Mouse (Mus musculus) MEL (cell line): Measurements from ENCODE around the gene Hsd17b14. TPM values are rescaled to one million over a fixed set of nuclear protein-coding genes. Genes with fewer than 3 reads are reported as not detected.
A peak's percentile ranks its signal among the peaks of the same experiment; 100 is the strongest.

Source experiments
- DNase-seq: peaks from one replicate; pipeline ENCODE4 v3.0.0; 2011; ENCODE audit warnings: low read depth, low spot score
- H3K27ac ChIP-seq: 2 replicates; pipeline ENCODE4 v1.5.1; 2012; ENCODE audit warnings: low read depth, mild to moderate bottlenecking, control low read depth, low read length, moderate library complexity; ENCODE audit not compliant: control insufficient read depth
- H3K27me3 ChIP-seq, 2 experiments: fragments of 150-350 bp in 1 of 2; sonication (generic) in 1 of 2; 2 replicates each; pipeline ENCODE4 v1.6.1; 2012; ENCODE audit warnings: low read length in 2 of 2, mild to moderate bottlenecking in 2 of 2, improper control_type of control experiment in 1 of 2, moderate library complexity in 1 of 2; ENCODE audit not compliant: insufficient read depth in 2 of 2, control insufficient read depth in 1 of 2
- H3K36me3 ChIP-seq, 2 experiments: 2 replicates each; pipeline ENCODE4 v1.6.1; 2012 to 2014; ENCODE audit warnings: low read length in 2 of 2, improper control_type of control experiment in 1 of 2, inconsistent platforms in 1 of 2, mild to moderate bottlenecking in 1 of 2; ENCODE audit not compliant: insufficient read depth in 2 of 2, control insufficient read depth in 1 of 2
- H3K4me1 ChIP-seq, 2 experiments: fragments of 150-350 bp in 1 of 2; sonication (generic) in 1 of 2; 2 replicates each; pipeline ENCODE4 v1.6.1; 2012; ENCODE audit warnings: low read length in 2 of 2, improper control_type of control experiment in 1 of 2, mild to moderate bottlenecking in 1 of 2; ENCODE audit not compliant: insufficient read depth in 2 of 2, control insufficient read depth in 1 of 2
- H3K4me3 ChIP-seq, 2 experiments: fragments of 150-350 bp in 1 of 2; sonication (generic) in 1 of 2; 2 replicates each; pipeline ENCODE4 v1.5.1; 2012; ENCODE audit warnings: low read depth in 2 of 2, low read length in 2 of 2, mild to moderate bottlenecking in 2 of 2, moderate library complexity in 2 of 2, control low read depth in 1 of 2, improper control_type of control experiment in 1 of 2; ENCODE audit not compliant: control insufficient read depth in 1 of 2, insufficient read depth in 1 of 2
- H3K79me2 ChIP-seq: 2 replicates; pipeline ENCODE4 v1.6.1; 2012; ENCODE audit warnings: mild to moderate bottlenecking, low read length, moderate library complexity; ENCODE audit not compliant: control insufficient read depth, poor library complexity, insufficient read depth
- H3K9ac ChIP-seq: 2 replicates; pipeline ENCODE4 v1.6.1; 2012; ENCODE audit warnings: low read depth, mild to moderate bottlenecking, control low read depth, low read length, moderate library complexity; ENCODE audit not compliant: control insufficient read depth, poor library complexity, severe bottlenecking
- H3K9me3 ChIP-seq: fragments of 150-350 bp; sonication (generic); replicated peaks from 2 replicates; pipeline ENCODE4 v1.6.1; 2012; ENCODE audit warnings: mild to moderate bottlenecking, low read length, improper control_type of control experiment, moderate library complexity; ENCODE audit not compliant: insufficient read depth
- BHLHE40 ChIP-seq: IDR thresholded peaks from 2 replicates; pipeline ENCODE4 v1.6.1; 2012; ENCODE audit warnings: low read depth, mild to moderate bottlenecking, inconsistent platforms, low read length, improper control_type of control experiment, borderline replicate concordance
- CHD1 ChIP-seq: IDR thresholded peaks from 2 replicates; pipeline ENCODE4 v1.6.1; 2012; ENCODE audit warnings: low read depth, mild to moderate bottlenecking, inconsistent platforms, low read length, improper control_type of control experiment
- CHD2 ChIP-seq: IDR thresholded peaks from 2 replicates; pipeline ENCODE4 v1.6.1; 2011; ENCODE audit warnings: low read length, improper control_type of control experiment
- CTCF ChIP-seq, 3 experiments: IDR thresholded peaks in 2 of 3; conservative IDR thresholded peaks in 1 of 3; 2 replicates each; pipeline ENCODE4 v1.5.1; 2011 to 2012; ENCODE audit warnings: low read length in 3 of 3, low read depth in 2 of 3, mild to moderate bottlenecking in 2 of 3, improper control_type of control experiment in 1 of 3, inconsistent platforms in 1 of 3, mixed read lengths in 1 of 3, moderate library complexity in 1 of 3; ENCODE audit not compliant: control insufficient read depth in 1 of 3, insufficient read depth in 1 of 3, poor library complexity in 1 of 3, severe bottlenecking in 1 of 3
- E2F4 ChIP-seq: IDR thresholded peaks from 2 replicates; pipeline ENCODE4 v1.6.1; 2011; ENCODE audit warnings: low read depth, low read length, improper control_type of control experiment, borderline replicate concordance
- ELF1 ChIP-seq: IDR thresholded peaks from 2 replicates; pipeline ENCODE4 v1.6.1; 2014; ENCODE audit warnings: low read depth, mild to moderate bottlenecking, inconsistent platforms, low read length, improper control_type of control experiment, moderate library complexity
- EP300 ChIP-seq, 2 experiments: IDR thresholded peaks; 2 replicates each; pipeline ENCODE4 v1.6.1; 2011; ENCODE audit warnings: improper control_type of control experiment in 2 of 2, low read length in 2 of 2, low read depth in 1 of 2, mild to moderate bottlenecking in 1 of 2
- ETS1 ChIP-seq: IDR thresholded peaks from 2 replicates; pipeline ENCODE4 v1.6.1; 2012; ENCODE audit warnings: low read depth, mild to moderate bottlenecking, inconsistent platforms, low read length, improper control_type of control experiment, moderate library complexity
- HCFC1 ChIP-seq: IDR thresholded peaks from 2 replicates; pipeline ENCODE4 v1.6.1; 2012; ENCODE audit warnings: low read depth, mild to moderate bottlenecking, inconsistent platforms, low read length, improper control_type of control experiment, moderate library complexity
- KAT2A ChIP-seq: conservative IDR thresholded peaks from 2 replicates; pipeline ENCODE4 v1.6.1; 2012; ENCODE audit warnings: low read depth, low read length, improper control_type of control experiment, inconsistent platforms
- MAFK ChIP-seq: IDR thresholded peaks from 2 replicates; pipeline ENCODE4 v1.6.1; 2011; ENCODE audit warnings: low read depth, mild to moderate bottlenecking, low read length, improper control_type of control experiment, borderline replicate concordance
- MAX ChIP-seq: IDR thresholded peaks from 2 replicates; pipeline ENCODE4 v1.6.1; 2011; ENCODE audit warnings: low read length, improper control_type of control experiment
- MAZ ChIP-seq: IDR thresholded peaks from 2 replicates; pipeline ENCODE4 v1.6.1; 2012; ENCODE audit warnings: low read depth, mild to moderate bottlenecking, inconsistent platforms, low read length, improper control_type of control experiment
- MEF2A ChIP-seq: IDR thresholded peaks from 2 replicates; pipeline ENCODE4 v1.6.1; 2014; ENCODE audit warnings: low read depth, mild to moderate bottlenecking, inconsistent platforms, low read length, improper control_type of control experiment; ENCODE audit not compliant: poor library complexity, insufficient replicate concordance, severe bottlenecking; ENCODE audit errors: extremely low read depth
- MXI1 ChIP-seq: IDR thresholded peaks from 2 replicates; pipeline ENCODE4 v1.6.1; 2011; ENCODE audit warnings: mild to moderate bottlenecking, low read depth, low read length, improper control_type of control experiment
- MYB ChIP-seq: IDR thresholded peaks from 2 replicates; pipeline ENCODE4 v1.6.1; 2011; ENCODE audit warnings: mild to moderate bottlenecking, low read depth, low read length, improper control_type of control experiment
- NELFE ChIP-seq: IDR thresholded peaks from 2 replicates; pipeline ENCODE4 v1.6.1; 2011; ENCODE audit warnings: low read depth, low read length, improper control_type of control experiment
- NRF1 ChIP-seq: IDR thresholded peaks from 2 replicates; pipeline ENCODE4 v1.6.1; 2014; ENCODE audit warnings: low read depth, mild to moderate bottlenecking, inconsistent platforms, low read length, improper control_type of control experiment, moderate library complexity; ENCODE audit not compliant: poor library complexity, insufficient read depth, severe bottlenecking
- POLR2A ChIP-seq, 2 experiments: IDR thresholded peaks; 2 replicates each; pipeline ENCODE4 v1.6.1; 2011 to 2012; ENCODE audit warnings: low read length in 2 of 2, mild to moderate bottlenecking in 2 of 2, control low read depth in 1 of 2, improper control_type of control experiment in 1 of 2, low read depth in 1 of 2, moderate library complexity in 1 of 2; ENCODE audit not compliant: control insufficient read depth in 1 of 2, insufficient read depth in 1 of 2, poor library complexity in 1 of 2
- POLR2AphosphoS2 ChIP-seq: IDR thresholded peaks from 2 replicates; pipeline ENCODE4 v1.6.1; 2011; ENCODE audit warnings: low read length, improper control_type of control experiment
- POLR2AphosphoS5 ChIP-seq: IDR thresholded peaks from 2 replicates; pipeline ENCODE4 v1.6.1; 2012; ENCODE audit warnings: low read depth, borderline replicate concordance, mild to moderate bottlenecking, inconsistent platforms, low read length, moderate library complexity, mixed read lengths
- RCOR1 ChIP-seq: IDR thresholded peaks from 2 replicates; pipeline ENCODE4 v1.6.1; 2012; ENCODE audit warnings: low read depth, mild to moderate bottlenecking, inconsistent platforms, low read length, improper control_type of control experiment
- SIN3A ChIP-seq: IDR thresholded peaks from 2 replicates; pipeline ENCODE4 v1.6.1; 2012; ENCODE audit warnings: low read length, improper control_type of control experiment, inconsistent platforms
- SMC3 ChIP-seq: IDR thresholded peaks from 2 replicates; pipeline ENCODE4 v1.6.1; 2011; ENCODE audit warnings: low read depth, low read length, improper control_type of control experiment
- TBP ChIP-seq: IDR thresholded peaks from 2 replicates; pipeline ENCODE4 v1.8.0; 2011; ENCODE audit warnings: low read depth, low read length, improper control_type of control experiment
- UBTF ChIP-seq: IDR thresholded peaks from 2 replicates; pipeline ENCODE4 v1.6.1; 2012; ENCODE audit warnings: low read depth, mild to moderate bottlenecking, inconsistent platforms, low read length, improper control_type of control experiment, moderate library complexity, borderline replicate concordance; ENCODE audit not compliant: insufficient read depth
- USF1 ChIP-seq: IDR thresholded peaks from 2 replicates; pipeline ENCODE4 v1.6.1; 2014; ENCODE audit warnings: low read depth, mild to moderate bottlenecking, inconsistent platforms, low read length, improper control_type of control experiment, moderate library complexity
- USF2 ChIP-seq, 2 experiments: IDR thresholded peaks; 2 replicates each; pipeline ENCODE4 v1.6.1; 2011 to 2012; ENCODE audit warnings: improper control_type of control experiment in 2 of 2, low read length in 2 of 2, borderline replicate concordance in 1 of 2, inconsistent platforms in 1 of 2, low read depth in 1 of 2, mild to moderate bottlenecking in 1 of 2; ENCODE audit not compliant: insufficient read depth in 1 of 2
- ZC3H11A ChIP-seq: IDR thresholded peaks from 2 replicates; pipeline ENCODE4 v1.6.1; 2012; ENCODE audit warnings: low read depth, mild to moderate bottlenecking, inconsistent platforms, low read length, improper control_type of control experiment
- ZMIZ1 ChIP-seq: IDR thresholded peaks from 2 replicates; pipeline ENCODE4 v1.6.1; 2012; ENCODE audit warnings: low read depth, mild to moderate bottlenecking, inconsistent platforms, low read length, improper control_type of control experiment, moderate library complexity
- ZNF384 ChIP-seq: IDR thresholded peaks from 2 replicates; pipeline ENCODE4 v1.6.1; 2012; ENCODE audit warnings: low read depth, mild to moderate bottlenecking, inconsistent platforms, low read length, improper control_type of control experiment
- polyA plus RNA-seq, 2 experiments: library from polyadenylated mRNA; stranded (reverse) in 1 of 2; unstranded in 1 of 2; fragments of >175 nt in 1 of 2; fragments of >200 nt in 1 of 2; gene quantifications; 2 replicates each; pipeline versions ENCODE4 v1.2.1 to v1.2.4; 2012; ENCODE audit warnings: low replicate concordance in 2 of 2, low read depth in 1 of 2; ENCODE audit not compliant: insufficient read length in 2 of 2, insufficient read depth in 1 of 2, missing spikeins in 1 of 2
- total RNA-seq: library from RNA; depleted of rRNA; stranded (reverse); fragments of 300-350 nt; gene quantifications from 2 replicates; pipeline ENCODE4 v1.2.3, GENCODE M21; 2012

Gene Hsd17b14
- total and polyA plus RNA-seq, 3 experiments, result 2.0 to 9.3 TPM; not detected in 1

GRCm38 (mm10) chr7:45570103-45570741, 15.5 kb downstream of the Hsd17b14 start, which contains the start of gene Bcat2 (continued):
- TF ChIP-seq POLR2A (IDR thresholded peaks at IDR 0.05; ENCODE audit: control insufficient read depth in 1 of 2, insufficient read depth in 1 of 2, low read depth in 1 of 2, low read length in 2 of 2, poor library complexity in 1 of 2) (peak in 1 of 2 experiments; percentile 42; a peak in 1 of 4 replicates), MEF2A (no peak), MAZ (0 out of 2 replicates have a peak, but pooled peaks have one; percentile 53), NRF1 (no peak), SMC3 (no peak), ZC3H11A (no peak), MXI1 (peak; percentile 41; the same call in 1 of the 2 replicates), TBP (no peak), BHLHE40 (no peak), USF1 (no peak), POLR2AphosphoS2 (peak; percentile 44; the same call in 1 of the 2 replicates), CHD1 (no peak)

- H3K4me3 ChIP-seq, result no peak overlapping the region
- H3K27ac ChIP-seq, result peak overlapping the region; percentile 60
- H3K4me1 ChIP-seq, result peaks cover 8 to 22% of the 10 kb centered on the region in 2 experiments
- no peak overlapping the region for H3K9ac ChIP-seq
- H3K27me3 ChIP-seq, result no peaks in the 10 kb centered on the region
- peaks cover 0 to 14% of the 10 kb centered on the region in 2 experiments; a peak in 2 of 4 replicates for H3K36me3 ChIP-seq
- H3K9me3 ChIP-seq, result no peaks in the 10 kb centered on the region
- DNase-seq, result peak; percentile 78
- peaks cover 10% of the 10 kb centered on the region for H3K79me2 ChIP-seq
- TF ChIP-seq USF1 (no peak), NELFE (no peak), POLR2AphosphoS5 (no peak), TBP (no peak), RCOR1 (no peak), SIN3A (peak; percentile 56; the same call in 1 of the 2 replicates), ZMIZ1 (no peak), EP300 (IDR thresholded peaks at IDR 0.05; ENCODE audit: low read depth in 1 of 2, low read length in 2 of 2) (peak; percentile 35 to 67; a peak in 3 of 4 replicates), MAFK (no peak), E2F4 (no peak), ZNF384 (no peak), ETS1 (peak; percentile 61; the same call in 1 of the 2 replicates), CHD2 (peak; percentile 77), MAZ (peak; percentile 85; the same call in 1 of the 2 replicates), MEF2A (no peak), ZC3H11A (no peak), USF2 (IDR thresholded peaks at IDR 0.05; ENCODE audit: borderline replicate concordance in 1 of 2, insufficient read depth in 1 of 2, low read depth in 1 of 2, low read length in 2 of 2) (no peak), POLR2A (IDR thresholded peaks at IDR 0.05; ENCODE audit: control insufficient read depth in 1 of 2, insufficient read depth in 1 of 2, low read depth in 1 of 2, low read length in 2 of 2, poor library complexity in 1 of 2) (no peak), MAX (no peak), KAT2A (no peak), BHLHE40 (no peak), ELF1 (peak; percentile 75), MXI1 (no peak), UBTF (no peak), MYB (no peak), NRF1 (no peak), CTCF (IDR thresholded peaks at IDR 0.05 in 2 of 3, conservative IDR thresholded peaks at IDR 0.05 in 1 of 3; ENCODE audit: control insufficient read depth in 1 of 3, insufficient read depth in 1 of 3, low read depth in 2 of 3, low read length in 3 of 3, poor library complexity in 1 of 3, severe bottlenecking in 1 of 3) (no peak), HCFC1 (peak; percentile 69)
Measured at GRCm38 (mm10) chr7:45571966-45572365, 17.3 kb downstream of the Hsd17b14 start.
